Mouse (Mus musculus) CH12.LX (cell line): ENCODE measurements at regions not wholly inside any gene's neighbourhood (a gene's known extent, or its start where the extent isn't known, plus 50 kb on each side); places are given as distances from the start of the nearest gene placed in this dataset.

Experiments
- CTCF ChIP-seq, 2 experiments: IDR thresholded peaks in 1 of 2; conservative IDR thresholded peaks in 1 of 2; 2 replicates each; pipeline ENCODE4 v1.5.1; 2011 to 2012; ENCODE audit warnings: low read depth in 2 of 2, low read length in 2 of 2, improper control_type of control experiment in 1 of 2, inconsistent platforms in 1 of 2, mild to moderate bottlenecking in 1 of 2, moderate library complexity in 1 of 2
- EP300 ChIP-seq: IDR thresholded peaks from 2 replicates; pipeline ENCODE4 v1.6.1; 2011; ENCODE audit warnings: low read length, improper control_type of control experiment
- NELFE ChIP-seq: IDR thresholded peaks from 2 replicates; pipeline ENCODE4 v1.6.1; 2011; ENCODE audit warnings: low read depth, low read length, improper control_type of control experiment
- POLR2A ChIP-seq: IDR thresholded peaks from 2 replicates; pipeline ENCODE4 v1.6.1; 2011; ENCODE audit warnings: low read depth, mild to moderate bottlenecking, improper control_type of control experiment, low read length
- SIN3A ChIP-seq: IDR thresholded peaks from 2 replicates; pipeline ENCODE4 v1.6.1; 2012; ENCODE audit warnings: low read length, improper control_type of control experiment, inconsistent platforms
- TBP ChIP-seq: conservative IDR thresholded peaks from 2 replicates; pipeline ENCODE4 v1.6.1; 2011; ENCODE audit warnings: low read depth, low read length, improper control_type of control experiment

DNA sequence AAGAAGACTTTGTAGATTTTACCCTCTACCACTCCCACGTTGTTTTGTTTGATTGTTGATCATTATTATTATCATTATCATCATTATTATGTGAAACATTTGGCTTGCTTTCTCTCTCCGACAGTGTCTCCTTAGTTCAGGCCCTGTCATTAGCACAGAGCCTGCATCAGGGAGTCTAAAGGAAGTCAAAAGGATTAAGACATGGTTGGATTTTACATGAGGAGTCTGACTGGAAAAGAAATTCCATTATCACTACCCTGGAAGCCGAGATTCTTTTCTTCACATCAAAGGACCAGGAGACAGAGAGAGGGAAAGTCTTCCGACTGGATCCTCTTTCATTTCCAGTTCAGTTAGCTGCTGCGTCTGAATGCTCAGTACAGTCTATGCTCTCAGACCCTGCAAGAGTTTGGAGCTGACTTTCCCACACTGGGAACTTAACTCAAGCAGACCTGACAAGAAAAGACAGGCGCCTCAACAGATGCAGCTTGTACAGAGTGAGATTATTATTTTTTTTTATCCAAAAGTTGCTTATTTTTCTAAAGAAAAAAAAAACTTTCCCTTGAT lies 184.1 kb upstream of the Btbd3 start:
- no peak for TF ChIP-seq CTCF (conservative IDR thresholded peaks at IDR 0.05 in 1 of 2, IDR thresholded peaks at IDR 0.05 in 1 of 2; ENCODE audit: low read depth in 2 of 2, low read length in 2 of 2)
- no peak for TF ChIP-seq EP300
- TF ChIP-seq SIN3A: no peak
- TF ChIP-seq POLR2A: no peak
- TF ChIP-seq TBP: no peak
- TF ChIP-seq NELFE: no peak
